In genomic region chr6:134086351-134086750, GRCm38 (mm10) we compare ENCODE assay signal across 23 mouse cellular contexts. TPM values are rescaled to one million over a fixed set of nuclear protein-coding genes. Genes with fewer than 3 reads are reported as not detected.
DNase-seq lines count a peak whose midpoint lies in the region; ATAC-seq lines count a peak whose summit lies in the region.
"Had no signal": no experiment of that assay in that cellular context is flagged by ENCODE, and none has a peak within 500 bp of the region (broad histone marks: within the 10 kb centered on the region; RNA-seq: fewer than 3 reads in every experiment).

No protein-coding gene starts in this region.

- WGBS in heart, embryonic 12.5 days: 69% methylated on average over 7 of the region's 7 CpGs
- 54% methylated on average over 7 of the region's 7 CpGs for WGBS in embryonic facial prominence, embryonic 11.5 days
- 54% methylated on average over 7 of the region's 7 CpGs for WGBS in limb, embryonic 13.5 days
- WGBS in midbrain, embryonic 10.5 days: 82% methylated on average over 7 of the region's 7 CpGs

- DNase-seq in heart, postnatal 14 days: no peak
- peak; percentile 38 for DNase-seq in embryo, embryonic 11 days
- peak; percentile 56 for DNase-seq in embryonic facial prominence, embryonic 11.5 days (ENCODE audit: low spot score)
- DNase-seq in adrenal gland, adult 8-10 months: no peak
- no peak for DNase-seq in midbrain, embryonic 10.5 days (ENCODE audit: low spot score)
- DNase-seq in layer of hippocampus, adult 8-10 months (ENCODE audit: low spot score in 2 of 2): no peak
- DNase-seq: adrenal gland, postnatal 14 days; B cell, adult 2 months; cerebellum, adult 18-20 months; cerebellum, postnatal 10 days; forebrain, postnatal 0 days; gastrocnemius, adult 2 months; gastrocnemius, postnatal 36 days; heart, adult 11 months; heart, postnatal 10 days had no signal

- no peak for ATAC-seq in heart, embryonic 12.5 days (ENCODE audit: insufficient number of reproducible peaks, low FRiP score)
- no peak for ATAC-seq in embryonic facial prominence, embryonic 11.5 days (replicated peaks; ENCODE audit: insufficient number of reproducible peaks, low FRiP score, low TSS enrichment, low read depth)
- ATAC-seq in limb, embryonic 13.5 days (ENCODE audit: low FRiP score, low read depth): peak; percentile 49
- ATAC-seq: CD4-positive, CD25-positive, alpha-beta regulatory T cell, adult 4 months; forebrain, embryonic 13.5 days; forebrain, postnatal 0 days; intestine, embryonic 16.5 days had no signal

- no peaks in the 10 kb centered on the region for H3K27me3 ChIP-seq in heart, embryonic 12.5 days (replicated peaks)
- no peaks in the 10 kb centered on the region for H3K27me3 ChIP-seq in embryonic facial prominence, embryonic 11.5 days (ENCODE audit: control insufficient read depth, insufficient read depth, low read length)
- no peaks in the 10 kb centered on the region for H3K27me3 ChIP-seq in limb, embryonic 13.5 days
- no peaks in the 10 kb centered on the region for H3K27me3 ChIP-seq in midbrain, embryonic 10.5 days (ENCODE audit: low read depth, poor library complexity, severe bottlenecking)
- H3K27me3 ChIP-seq: embryonic facial prominence, embryonic 13.5 days; forebrain, embryonic 13.5 days; hindbrain, embryonic 15.5 days had no signal

- no peak overlapping the region for H3K4me2 ChIP-seq in heart, embryonic 12.5 days
- H3K4me2 ChIP-seq in embryonic facial prominence, embryonic 11.5 days (ENCODE audit: low read depth, low read length): no peak overlapping the region
- H3K4me2 ChIP-seq in limb, embryonic 13.5 days (replicated peaks): no peak overlapping the region
- H3K4me2 ChIP-seq: embryonic facial prominence, embryonic 13.5 days; forebrain, embryonic 13.5 days; hindbrain, embryonic 15.5 days had no signal

- H3K9me3 ChIP-seq in heart, embryonic 12.5 days (replicated peaks): no peaks in the 10 kb centered on the region
- H3K9me3 ChIP-seq in embryonic facial prominence, embryonic 11.5 days (replicated peaks; ENCODE audit: control insufficient read depth, low read length): no peaks in the 10 kb centered on the region
- no peaks in the 10 kb centered on the region for H3K9me3 ChIP-seq in limb, embryonic 13.5 days
- H3K9me3 ChIP-seq in midbrain, embryonic 10.5 days (replicated peaks): no peaks in the 10 kb centered on the region
- H3K9me3 ChIP-seq: embryonic facial prominence, embryonic 13.5 days; forebrain, embryonic 13.5 days; G1E; hindbrain, embryonic 15.5 days had no signal

- no peak overlapping the region for H3K9ac ChIP-seq in heart, embryonic 12.5 days
- H3K9ac ChIP-seq in embryonic facial prominence, embryonic 11.5 days (replicated peaks; ENCODE audit: low read length): no peak overlapping the region
- H3K9ac ChIP-seq in limb, embryonic 13.5 days: no peak overlapping the region
- H3K9ac ChIP-seq: embryonic facial prominence, embryonic 13.5 days; forebrain, embryonic 13.5 days; forebrain, postnatal 0 days; hindbrain, embryonic 15.5 days had no signal

- H3K4me3 ChIP-seq in heart, embryonic 12.5 days: no peak overlapping the region
- no peak overlapping the region for H3K4me3 ChIP-seq in embryonic facial prominence, embryonic 11.5 days (ENCODE audit: low read depth, low read length)
- no peak overlapping the region for H3K4me3 ChIP-seq in limb, embryonic 13.5 days
- no peak overlapping the region for H3K4me3 ChIP-seq in midbrain, embryonic 10.5 days
- H3K4me3 ChIP-seq: embryonic facial prominence, embryonic 13.5 days; forebrain, embryonic 13.5 days; gastrocnemius, adult 2 months; hindbrain, embryonic 15.5 days had no signal

- H3K36me3 ChIP-seq in heart, embryonic 12.5 days: 0 out of 2 replicates have a peak, but pooled peaks cover 4% of the 10 kb centered on the region
- H3K36me3 ChIP-seq in embryonic facial prominence, embryonic 11.5 days (replicated peaks; ENCODE audit: control insufficient read depth, insufficient read depth, low read depth, low read length): no peaks in the 10 kb centered on the region
- H3K36me3 ChIP-seq in limb, embryonic 13.5 days: no peaks in the 10 kb centered on the region; the same call in 1 of the 2 replicates
- H3K36me3 ChIP-seq in midbrain, embryonic 10.5 days: no peaks in the 10 kb centered on the region; the same call in 1 of the 2 replicates
- H3K36me3 ChIP-seq: hindbrain, embryonic 15.5 days had no signal

- 0 out of 2 replicates have a peak overlapping the region, but pooled peaks have one; percentile 9 for H3K27ac ChIP-seq in heart, embryonic 12.5 days (ENCODE audit: poor library complexity, severe bottlenecking)
- no peak overlapping the region for H3K27ac ChIP-seq in embryonic facial prominence, embryonic 11.5 days (replicated peaks; ENCODE audit: low read depth, low read length)
- H3K27ac ChIP-seq in limb, embryonic 13.5 days: no peak overlapping the region
- H3K27ac ChIP-seq in midbrain, embryonic 10.5 days (replicated peaks): no peak overlapping the region
- H3K27ac ChIP-seq: embryonic facial prominence, embryonic 13.5 days; forebrain, embryonic 13.5 days; gastrocnemius, adult 2 months; hindbrain, embryonic 15.5 days had no signal

- intact Hi-C loops in heart, postnatal 14 days (cut with DNase I): loop anchor here (5.0 kb wide), 1 partner anchor 49 kb away; the partner anchor contains the start of gene Etv6

- peaks cover 63% of the 10 kb centered on the region for H3K4me1 ChIP-seq in heart, embryonic 12.5 days (replicated peaks)
- H3K4me1 ChIP-seq in embryonic facial prominence, embryonic 11.5 days (ENCODE audit: control insufficient read depth, insufficient read depth, low read length): no peaks in the 10 kb centered on the region
- peaks cover 22% of the 10 kb centered on the region for H3K4me1 ChIP-seq in limb, embryonic 13.5 days
- H3K4me1 ChIP-seq in midbrain, embryonic 10.5 days: no peaks in the 10 kb centered on the region; the same call in 1 of the 2 replicates
- H3K4me1 ChIP-seq: forebrain, embryonic 13.5 days had no signal

RNA-seq across cellular contexts. Expression of gene Etv6, which starts 50.9 kb away (rescaled TPM):
- polyA plus RNA-seq in heart, embryonic 12.5 days (2016; fragmentation: Nextera tagmentation; extraction: Ambion mirVana): 19.9 and 20.9 TPM in 2 replicates
- total RNA-seq in heart, postnatal 14 days (2021): 10 to 100 TPM; 12.7 to 12.8 TPM
- 15.7 and 15.9 TPM in 2 replicates for polyA plus RNA-seq in embryonic facial prominence, embryonic 11.5 days (2014; fragmentation: Nextera tagmentation; extraction: Ambion mirVana)
- polyA plus RNA-seq in limb, embryonic 13.5 days (2015; fragmentation: Nextera tagmentation; extraction: Ambion mirVana): 11.5 and 15.4 TPM in 2 replicates
- total RNA-seq in adrenal gland, adult 8-10 months (2022): 10 to 100 TPM; 40.4 to 49.6 (median 43.5) TPM
- 12.6 and 12.8 TPM in 2 replicates for polyA plus RNA-seq in midbrain, embryonic 10.5 days (2016; fragmentation: Nextera tagmentation; extraction: Ambion mirVana)
- total RNA-seq in layer of hippocampus, adult 8-10 months (2022): 10 to 100 TPM; 10.7 to 14.7 (median 12.2) TPM

Comparison
In these comparisons a context has a peak if more than half of its experiments do, and no peak if none do; other contexts are left out.
1. DNase-seq: peak in embryo, embryonic 11 days (single experiment) and embryonic facial prominence, embryonic 11.5 days (single experiment); none in heart, postnatal 14 days (0 of 2), adrenal gland, adult 8-10 months (single experiment), midbrain, embryonic 10.5 days (single experiment) and layer of hippocampus, adult 8-10 months (0 of 2).